Mouse (Mus musculus): Measurements from ENCODE around the gene Ksr1. TPM values are rescaled to one million over a fixed set of nuclear protein-coding genes. Genes with fewer than 3 reads are reported as not detected.

Ksr1 gene
- polyA plus RNA-seq, 1 experiment from 2014 or later, result 10.8 TPM

DNA sequence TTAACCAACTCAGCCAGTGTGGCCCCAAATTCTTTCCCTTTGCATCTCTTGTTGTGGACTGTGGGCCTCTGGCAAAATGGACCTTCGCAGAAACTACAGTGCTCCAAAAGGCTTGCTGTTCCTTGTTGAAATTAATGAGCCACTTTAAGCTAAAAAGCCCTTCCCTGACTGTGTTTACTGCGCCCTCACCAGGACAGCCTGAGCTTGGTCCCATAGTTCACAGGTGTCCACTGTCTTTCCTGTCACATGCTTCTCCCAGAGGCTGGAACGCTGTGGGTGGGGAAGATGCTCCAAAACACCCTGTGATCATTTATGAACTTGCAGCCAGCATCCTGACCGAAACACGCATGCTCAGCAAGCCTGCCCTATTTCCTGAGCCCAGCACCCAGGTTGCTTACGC, 9.1 kb upstream of the Ksr1 start:
- Histone ChIP-seq H3K9ac (ENCODE audit: low read depth, low read length) (no peak overlapping the region), H3K4me1 (ENCODE audit: control insufficient read depth, insufficient read depth, low read length) (no peaks in the 10 kb centered on the region), H3K4me2 (ENCODE audit: low read depth, low read length) (no peak overlapping the region; the same call in 1 of the 2 replicates), H3K4me3 (ENCODE audit: low read depth, low read length) (no peak overlapping the region), H3K27me3 (replicated peaks; ENCODE audit: control insufficient read depth, insufficient read depth, low read length) (no peaks in the 10 kb centered on the region), H3K36me3 (ENCODE audit: control insufficient read depth, insufficient read depth, low read length) (no peaks in the 10 kb centered on the region), H3K9me3 (ENCODE audit: control insufficient read depth, low read length) (no peaks in the 10 kb centered on the region), H3K27ac (replicated peaks; ENCODE audit: low read depth, low read length) (no peak overlapping the region)
- ATAC-seq (ENCODE audit: low read depth), result no peak
- WGBS, result 61% methylated on average over 6 of the region's 6 CpGs
- no peak for DNase-seq (ENCODE audit: low spot score)

DNA sequence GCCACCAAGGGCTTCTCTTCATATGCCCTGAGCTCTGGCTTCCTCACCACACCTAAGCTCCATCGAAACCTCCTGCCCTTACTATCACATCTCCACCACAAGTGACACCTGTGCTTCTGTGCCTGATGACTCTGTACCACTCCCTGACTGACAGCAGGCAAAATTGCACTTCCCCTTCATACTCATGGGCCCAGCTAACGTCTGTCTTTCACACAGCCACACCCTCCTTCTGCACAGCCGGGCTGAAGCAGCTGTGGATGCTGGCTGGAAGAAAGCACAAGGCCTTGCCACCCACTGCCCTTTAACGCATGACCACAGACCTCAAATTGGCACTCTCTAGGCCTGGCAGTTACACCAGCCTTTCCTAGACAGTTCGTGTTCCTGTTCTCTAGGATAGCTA, 6.5 kb upstream of the Ksr1 start:
- Histone ChIP-seq H3K4me1 (ENCODE audit: control insufficient read depth, insufficient read depth, low read length) (no peaks in the 10 kb centered on the region), H3K27ac (replicated peaks; ENCODE audit: low read depth, low read length) (no peak overlapping the region), H3K4me2 (ENCODE audit: low read depth, low read length) (no peak overlapping the region), H3K36me3 (ENCODE audit: control insufficient read depth, insufficient read depth, low read length) (no peaks in the 10 kb centered on the region), H3K9me3 (ENCODE audit: control insufficient read depth, low read length) (no peaks in the 10 kb centered on the region), H3K27me3 (replicated peaks; ENCODE audit: control insufficient read depth, insufficient read depth, low read length) (no peaks in the 10 kb centered on the region), H3K9ac (ENCODE audit: low read depth, low read length) (no peak overlapping the region), H3K4me3 (ENCODE audit: low read depth, low read length) (no peak overlapping the region)
- ATAC-seq (ENCODE audit: low read depth) (no peak), DNase-seq (ENCODE audit: low spot score) (peak; percentile 45)
- WGBS, result 55% methylated on average over 5 of the region's 5 CpGs

DNA sequence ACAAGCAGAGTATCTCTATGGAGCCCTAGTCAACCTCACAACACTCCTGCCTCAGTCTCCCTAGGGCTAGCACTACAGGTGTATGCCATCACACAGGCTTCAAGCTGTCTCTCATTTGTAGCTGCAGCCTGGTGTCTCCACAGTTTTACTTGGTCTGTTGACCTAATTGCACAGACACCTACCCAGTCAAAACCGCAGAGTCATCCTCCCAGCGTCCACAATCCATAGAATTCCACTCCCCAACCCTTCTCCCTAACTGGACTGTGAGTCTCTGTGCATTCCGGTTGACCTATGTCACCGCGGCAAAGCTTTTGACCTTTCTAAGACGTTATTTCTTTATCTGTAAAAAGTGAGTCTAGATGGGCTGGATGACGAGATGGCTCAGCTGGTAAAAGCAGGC, 5.7 kb upstream of the Ksr1 start:
- no peak for ATAC-seq (ENCODE audit: low read depth)
- no peak for DNase-seq (ENCODE audit: low spot score)
- no peak overlapping the region for H3K9ac ChIP-seq (ENCODE audit: low read depth, low read length)
- H3K27me3 ChIP-seq (replicated peaks; ENCODE audit: control insufficient read depth, insufficient read depth, low read length), result no peaks in the 10 kb centered on the region
- H3K9me3 ChIP-seq (ENCODE audit: control insufficient read depth, low read length), result no peaks in the 10 kb centered on the region
- peaks cover under 1% of the 10 kb centered on the region; the same call in 1 of the 2 replicates for H3K4me1 ChIP-seq (ENCODE audit: control insufficient read depth, insufficient read depth, low read length)
- 85% methylated on average over 7 of the region's 7 CpGs for WGBS
- H3K36me3 ChIP-seq (ENCODE audit: control insufficient read depth, insufficient read depth, low read length), result no peaks in the 10 kb centered on the region
- no peak overlapping the region for H3K4me2 ChIP-seq (ENCODE audit: low read depth, low read length)
- H3K27ac ChIP-seq (replicated peaks; ENCODE audit: low read depth, low read length), result no peak overlapping the region
- H3K4me3 ChIP-seq (ENCODE audit: low read depth, low read length), result no peak overlapping the region

- no peaks in the 10 kb centered on the region for H3K9me3 ChIP-seq (ENCODE audit: control insufficient read depth, low read length)
- no peak overlapping the region for H3K4me2 ChIP-seq (ENCODE audit: low read depth, low read length)
- H3K4me3 ChIP-seq (ENCODE audit: low read depth, low read length), result no peak overlapping the region
- H3K27me3 ChIP-seq (replicated peaks; ENCODE audit: control insufficient read depth, insufficient read depth, low read length), result no peaks in the 10 kb centered on the region
- H3K4me1 ChIP-seq (ENCODE audit: control insufficient read depth, insufficient read depth, low read length), result peaks cover 5% of the 10 kb centered on the region; the same call in 1 of the 2 replicates
- no peak overlapping the region for H3K27ac ChIP-seq (replicated peaks; ENCODE audit: low read depth, low read length)
- 69% methylated on average over 3 of the region's 3 CpGs for WGBS
- H3K9ac ChIP-seq (ENCODE audit: low read depth, low read length), result no peak overlapping the region
- no peak for DNase-seq (ENCODE audit: low spot score)
- H3K36me3 ChIP-seq (ENCODE audit: control insufficient read depth, insufficient read depth, low read length), result no peaks in the 10 kb centered on the region
- no peak for ATAC-seq (ENCODE audit: low read depth)
Measured at GRCm38 (mm10) chr11:79150301-79150700, 4.1 kb upstream of the Ksr1 start.

- DNase-seq (ENCODE audit: low spot score) (no peak), ATAC-seq (ENCODE audit: low read depth) (no peak)
- Histone ChIP-seq H3K4me2 (ENCODE audit: low read depth, low read length) (no peak overlapping the region), H3K9me3 (ENCODE audit: control insufficient read depth, low read length) (no peaks in the 10 kb centered on the region), H3K9ac (ENCODE audit: low read depth, low read length) (no peak overlapping the region), H3K4me3 (ENCODE audit: low read depth, low read length) (no peak overlapping the region), H3K27ac (replicated peaks; ENCODE audit: low read depth, low read length) (no peak overlapping the region), H3K36me3 (ENCODE audit: control insufficient read depth, insufficient read depth, low read length) (no peaks in the 10 kb centered on the region), H3K4me1 (ENCODE audit: control insufficient read depth, insufficient read depth, low read length) (peaks cover 14% of the 10 kb centered on the region), H3K27me3 (replicated peaks; ENCODE audit: control insufficient read depth, insufficient read depth, low read length) (no peaks in the 10 kb centered on the region)
- WGBS, result 87% methylated on average over 4 of the region's 4 CpGs
Measured at GRCm38 (mm10) chr11:79149295-79149694, 3.1 kb upstream of the Ksr1 start.

GRCm38 (mm10) chr11:79148783-79149182, 2.6 kb upstream of the Ksr1 start:
- Histone ChIP-seq H3K9ac (ENCODE audit: low read depth, low read length) (no peak overlapping the region), H3K27me3 (replicated peaks; ENCODE audit: control insufficient read depth, insufficient read depth, low read length) (no peaks in the 10 kb centered on the region), H3K36me3 (ENCODE audit: control insufficient read depth, insufficient read depth, low read length) (no peaks in the 10 kb centered on the region), H3K27ac (replicated peaks; ENCODE audit: low read depth, low read length) (no peak overlapping the region), H3K4me3 (ENCODE audit: low read depth, low read length) (no peak overlapping the region), H3K4me2 (ENCODE audit: low read depth, low read length) (no peak overlapping the region), H3K9me3 (ENCODE audit: control insufficient read depth, low read length) (no peaks in the 10 kb centered on the region), H3K4me1 (ENCODE audit: control insufficient read depth, insufficient read depth, low read length) (peaks cover 19% of the 10 kb centered on the region)
- WGBS, result 78% methylated on average over 4 of the region's 4 CpGs
- DNase-seq (ENCODE audit: low spot score) (no peak), ATAC-seq (ENCODE audit: low read depth) (no peak)

DNA sequence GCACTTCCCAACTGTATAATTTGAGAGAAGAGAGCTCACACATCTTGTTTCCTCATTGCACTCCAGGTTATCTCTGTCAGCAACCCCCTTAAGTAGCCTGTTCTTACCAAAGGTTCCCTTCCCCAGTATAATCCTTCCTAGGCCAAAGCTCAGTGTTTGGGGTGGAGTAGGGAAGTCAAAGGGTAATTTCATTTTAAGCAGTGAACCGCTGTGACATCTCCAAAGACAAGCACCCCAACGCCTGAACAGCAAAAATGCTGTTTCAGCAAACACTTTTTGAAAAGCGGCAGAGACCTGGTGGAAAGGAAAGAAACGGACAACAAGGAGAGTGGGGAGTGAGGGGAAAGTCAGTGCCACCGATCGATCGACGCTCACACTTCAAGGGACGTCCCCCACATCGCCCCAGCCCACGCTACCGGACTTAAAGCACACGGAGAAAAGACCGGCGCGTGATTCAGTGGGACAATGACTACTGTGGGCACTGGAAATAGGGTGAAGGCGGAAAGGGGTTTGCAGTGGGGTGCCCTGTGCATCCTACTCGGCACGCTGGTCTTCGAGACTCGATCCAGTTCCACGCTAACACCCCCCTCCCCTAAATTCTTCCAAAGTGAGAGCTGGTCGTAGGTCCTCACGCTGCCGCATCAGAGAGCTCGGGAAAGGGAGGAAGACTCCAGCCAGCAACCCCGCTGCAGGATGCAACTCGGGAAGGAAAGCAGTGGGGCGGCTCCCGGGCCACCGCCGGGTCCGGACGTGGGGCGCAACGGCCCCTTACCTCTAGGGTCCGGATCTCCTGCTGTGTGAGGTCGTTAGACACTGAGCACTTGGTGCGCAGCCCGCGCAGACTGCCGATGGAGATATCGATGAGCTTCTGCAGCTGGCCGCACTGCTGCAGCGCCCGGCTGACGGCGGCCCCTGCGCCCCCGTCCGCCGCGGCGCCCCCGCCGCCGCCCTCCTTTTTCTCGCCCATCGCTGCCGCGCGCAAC, 633 bp downstream of the Ksr1 start:
- DNase-seq (ENCODE audit: low spot score), result peak; percentile 43
- no peaks in the 10 kb centered on the region for H3K36me3 ChIP-seq (ENCODE audit: control insufficient read depth, insufficient read depth, low read length)
- under 1% methylated on average over 39 of the region's 62 CpGs for WGBS
- no peaks in the 10 kb centered on the region for H3K9me3 ChIP-seq (ENCODE audit: control insufficient read depth, low read length)
- peak overlapping the region; percentile 86 for H3K9ac ChIP-seq (ENCODE audit: low read depth, low read length)
- peak overlapping the region; percentile 87 for H3K4me2 ChIP-seq (ENCODE audit: low read depth, low read length)
- H3K27ac ChIP-seq (replicated peaks; ENCODE audit: low read depth, low read length), result peak overlapping the region; percentile 93
- H3K4me1 ChIP-seq (ENCODE audit: control insufficient read depth, insufficient read depth, low read length), result peaks cover 30% of the 10 kb centered on the region
- H3K4me3 ChIP-seq (ENCODE audit: low read depth, low read length), result peak overlapping the region; percentile 95
- no peaks in the 10 kb centered on the region for H3K27me3 ChIP-seq (replicated peaks; ENCODE audit: control insufficient read depth, insufficient read depth, low read length)
- ATAC-seq (ENCODE audit: low read depth), result peak; percentile 27; the same call in 1 of the 2 replicates

DNA sequence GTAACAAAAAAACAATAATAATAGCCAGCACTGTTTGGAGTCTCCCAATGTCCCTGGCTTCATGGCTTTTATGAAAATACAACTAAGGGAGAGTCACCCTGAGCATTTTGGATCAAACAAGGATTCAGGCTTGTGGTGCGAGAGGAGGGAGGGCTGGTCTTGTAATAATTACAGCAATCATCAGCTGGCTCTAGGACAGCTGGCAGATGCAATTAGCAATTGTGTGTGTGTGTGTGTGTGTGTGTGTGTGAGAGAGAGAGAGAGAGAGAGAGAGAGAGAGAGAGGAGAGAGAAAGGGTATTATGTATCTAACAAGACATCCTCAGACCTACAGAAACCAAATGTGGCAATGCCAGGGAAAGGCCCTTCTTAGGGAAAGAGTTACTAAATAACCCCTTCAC, 1.5 kb downstream of the Ksr1 start:
- H3K4me3 ChIP-seq (ENCODE audit: low read depth, low read length), result peak overlapping the region; percentile 95
- ATAC-seq (ENCODE audit: low read depth), result no peak
- H3K4me2 ChIP-seq (ENCODE audit: low read depth, low read length), result peak overlapping the region; percentile 87
- no peaks in the 10 kb centered on the region for H3K36me3 ChIP-seq (ENCODE audit: control insufficient read depth, insufficient read depth, low read length)
- H3K9ac ChIP-seq (ENCODE audit: low read depth, low read length), result peak overlapping the region; percentile 86
- WGBS, result 60% methylated on average over 1 of the region's 1 CpGs
- no peaks in the 10 kb centered on the region for H3K9me3 ChIP-seq (ENCODE audit: control insufficient read depth, low read length)
- no peak overlapping the region for H3K27ac ChIP-seq (replicated peaks; ENCODE audit: low read depth, low read length)
- no peak for DNase-seq (ENCODE audit: low spot score)
- H3K27me3 ChIP-seq (replicated peaks; ENCODE audit: control insufficient read depth, insufficient read depth, low read length), result no peaks in the 10 kb centered on the region
- H3K4me1 ChIP-seq (ENCODE audit: control insufficient read depth, insufficient read depth, low read length), result peaks cover 30% of the 10 kb centered on the region

Measured in embryonic facial prominence, embryonic 14.5 days (tissue).